Comparison of ENCODE assay signal across 20 mouse cellular contexts in the genomic region with DNA sequence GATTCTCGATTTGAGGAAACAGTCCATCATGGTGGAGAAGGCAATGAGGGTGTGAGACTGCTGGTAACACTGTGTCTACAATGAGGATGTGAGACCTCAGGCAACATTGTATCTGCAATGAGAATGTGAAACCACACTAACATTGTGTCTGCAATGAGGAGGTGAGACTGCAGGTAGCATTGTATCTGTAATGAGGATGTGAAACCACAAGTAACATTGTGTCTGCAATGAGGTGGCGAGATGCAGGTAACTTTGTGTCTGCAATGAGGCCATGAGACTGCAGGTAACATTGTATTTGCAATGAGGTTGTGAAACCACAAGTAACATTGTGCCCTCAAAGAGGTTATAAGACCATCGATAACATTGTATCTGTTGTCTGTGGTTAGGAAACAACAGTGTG.
"Had no signal": no experiment of that assay in that cellular context is flagged by ENCODE, and none has a peak within 500 bp of the region (broad histone marks: within the 10 kb centered on the region; RNA-seq: fewer than 3 reads in every experiment).

No protein-coding gene starts in this region.

- H3K27ac ChIP-seq: liver, embryonic 13.5 days; liver, embryonic 15.5 days; lung, embryonic 15.5 days; macrophage; neural tube, embryonic 13.5 days; neural tube, embryonic 15.5 days had no signal

- H3K4me1 ChIP-seq: liver, embryonic 13.5 days; liver, embryonic 15.5 days had no signal

- H3K36me3 ChIP-seq: liver, embryonic 13.5 days; liver, embryonic 15.5 days; lung, embryonic 15.5 days; neural tube, embryonic 13.5 days; neural tube, embryonic 15.5 days had no signal

- H3K9ac ChIP-seq: liver, embryonic 13.5 days; liver, embryonic 15.5 days; liver, postnatal 0 days; lung, embryonic 15.5 days; neural tube, embryonic 13.5 days; neural tube, embryonic 15.5 days had no signal

- H3K4me3 ChIP-seq: liver, embryonic 13.5 days; liver, embryonic 15.5 days; lung, embryonic 15.5 days; megakaryocyte, embryonic 14.5 days; myocyte; neural tube, embryonic 13.5 days; neural tube, embryonic 15.5 days had no signal

- ATAC-seq: liver, postnatal 0 days; lung, postnatal 0 days; midbrain, embryonic 16.5 days had no signal

- H3K4me2 ChIP-seq: liver, embryonic 13.5 days; liver, embryonic 15.5 days; lung, embryonic 15.5 days; midbrain, embryonic 11.5 days; neural tube, embryonic 13.5 days; neural tube, embryonic 15.5 days had no signal

- DNase-seq: liver, embryonic 13.5 days; liver, postnatal 0 days; lung, adult 2 months; lung, postnatal 14 days; lung, postnatal 36 days; midbrain, embryonic 14.5 days; right cerebral cortex, postnatal 14 days; thymus, adult 18-20 months; thymus, postnatal 14 days; thymus, postnatal 36 days had no signal

- H3K27me3 ChIP-seq: liver, embryonic 13.5 days; liver, embryonic 15.5 days; lung, embryonic 15.5 days; megakaryocyte, embryonic 14.5 days; neural tube, embryonic 15.5 days had no signal

- H3K9me3 ChIP-seq: liver, embryonic 13.5 days; liver, embryonic 15.5 days; lung, embryonic 15.5 days; neural tube, embryonic 15.5 days had no signal
